In the genomic region with DNA sequence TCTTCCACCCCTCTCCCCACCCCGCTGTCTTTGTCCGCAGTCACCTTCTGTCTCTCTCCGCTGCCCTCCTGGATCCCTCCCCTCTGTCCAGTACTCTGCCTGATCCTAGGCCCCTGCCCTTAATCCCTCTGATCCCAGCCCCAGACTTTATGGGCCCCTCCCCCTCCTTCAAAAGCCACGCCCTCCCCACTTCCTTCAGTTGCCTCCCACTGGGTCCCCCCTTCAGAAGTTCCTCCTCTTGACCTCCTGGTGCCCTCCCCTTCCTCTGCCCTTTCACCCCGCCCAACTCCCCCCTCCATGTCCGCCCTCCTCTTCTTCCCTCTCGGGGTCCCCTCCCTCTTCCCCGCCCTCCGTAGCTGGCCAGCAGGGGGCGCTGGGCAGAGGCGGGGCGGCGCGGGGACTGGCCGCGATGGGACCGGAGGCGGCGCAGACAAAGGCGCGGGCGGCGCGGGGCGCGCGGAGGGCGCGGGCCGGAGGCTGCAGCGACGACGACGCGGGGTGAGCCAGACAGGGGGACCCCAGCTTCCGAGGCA, we compare ENCODE assay signal across 8 mouse cellular contexts. TPM values are rescaled to one million over a fixed set of nuclear protein-coding genes. Genes with fewer than 3 reads are reported as not detected.
DNase-seq lines count a peak whose midpoint lies in the region; ATAC-seq lines count a peak whose summit lies in the region.

TSS of gene Homer3 (plus strand) at position 225 of the 533 bp plus-strand sequence.

- ATAC-seq in hindbrain, embryonic 11.5 days (ENCODE audit: low FRiP score) = peak; percentile 90

- H3K9me3 ChIP-seq in hindbrain, embryonic 11.5 days (ENCODE audit: control insufficient read depth, low read length) = no peaks in the 10 kb centered on the region

- peak within 1 kb of the TSS; percentile 91 for H3K4me3 ChIP-seq in hindbrain, embryonic 11.5 days (ENCODE audit: low read depth, low read length)

- H3K9ac ChIP-seq in hindbrain, embryonic 11.5 days (ENCODE audit: low read depth, low read length) = peak within 1 kb of the TSS; percentile 98

- H3K36me3 ChIP-seq in hindbrain, embryonic 11.5 days (ENCODE audit: control insufficient read depth, insufficient read depth, low read length) = peaks cover 13% of the 10 kb centered on the region

- H3K27me3 ChIP-seq in hindbrain, embryonic 11.5 days (ENCODE audit: control insufficient read depth, insufficient read depth, low read length) = no peaks in the 10 kb centered on the region

- H3K4me2 ChIP-seq in hindbrain, embryonic 11.5 days (replicated peaks; ENCODE audit: low read depth, low read length) = peak within 1 kb of the TSS; percentile 83

- peaks cover 5% of the 10 kb centered on the region; the same call in 1 of the 2 replicates for H3K4me1 ChIP-seq in hindbrain, embryonic 11.5 days (replicated peaks; ENCODE audit: control insufficient read depth, insufficient read depth, low read length)

- H3K27ac ChIP-seq in hindbrain, embryonic 11.5 days (ENCODE audit: low read depth, low read length) = peak within 1 kb of the TSS; percentile 68; the same call in 1 of the 2 replicates

- WGBS in hindbrain, embryonic 11.5 days = 1% methylated on average over 33 of the region's 36 CpGs

- DNase-seq in MEL-GATA-1-ER (ENCODE audit: extremely low read depth, low read depth) = peak; percentile 83
- DNase-seq in cerebellum, adult 9-10 months = peak; percentile 57
- DNase-seq in frontal cortex, adult 2 months (ENCODE audit: extremely low spot score in 1 of 2, low spot score in 1 of 2) = peak; percentile 59 to 70
- peak; percentile 94 for DNase-seq in hindbrain, embryonic 11.5 days (ENCODE audit: low spot score)
- peak; percentile 87 to 92 for DNase-seq in layer of hippocampus, postnatal 10 days (ENCODE audit: low spot score in 2 of 2)
- DNase-seq in lung, postnatal 10 days = peak; percentile 98
- peak; percentile 91 for DNase-seq in ovary, postnatal 36 days (ENCODE audit: low spot score)
- peak; percentile 96 for DNase-seq in thymus, postnatal 25 days

RNA-seq across cellular contexts. Expression of gene Homer3, which starts in this region (rescaled TPM):
- 18.2 and 18.5 TPM in 2 replicates for polyA plus RNA-seq in frontal cortex, adult 2 months (2012; rRNA removed)
- 50.4 and 51.6 TPM in 2 replicates for polyA plus RNA-seq in hindbrain, embryonic 11.5 days (2014; fragmentation: Nextera tagmentation; extraction: Ambion mirVana)
- total RNA-seq in layer of hippocampus, postnatal 10 days (2021) = 10 to 100 TPM; 45.7 to 47.0 TPM

Comparison
In these comparisons a context has a peak if more than half of its experiments do, and no peak if none do; other contexts are left out.
1. Peak in every context shown above with its lines: DNase-seq, ATAC-seq, H3K4me3 ChIP-seq and H3K27ac ChIP-seq.